Mouse (Mus musculus) cerebellum, adult 2 months (tissue): Measurements from ENCODE around the gene Wdhd1.

Source experiments
- CTCF ChIP-seq: fragments of 200-500 bp; IDR thresholded peaks from 2 replicates; pipeline ENCODE4 v1.5.1; 2011; ENCODE audit warnings: low read depth, mild to moderate bottlenecking, control low read depth, low read length, moderate library complexity, borderline replicate concordance; ENCODE audit not compliant: insufficient read depth
- POLR2A ChIP-seq: fragments of 200-500 bp; IDR thresholded peaks from 2 replicates; pipeline ENCODE4 v1.6.1; 2011; ENCODE audit warnings: low read length, control low read depth, borderline replicate concordance; ENCODE audit not compliant: insufficient read depth

DNA sequence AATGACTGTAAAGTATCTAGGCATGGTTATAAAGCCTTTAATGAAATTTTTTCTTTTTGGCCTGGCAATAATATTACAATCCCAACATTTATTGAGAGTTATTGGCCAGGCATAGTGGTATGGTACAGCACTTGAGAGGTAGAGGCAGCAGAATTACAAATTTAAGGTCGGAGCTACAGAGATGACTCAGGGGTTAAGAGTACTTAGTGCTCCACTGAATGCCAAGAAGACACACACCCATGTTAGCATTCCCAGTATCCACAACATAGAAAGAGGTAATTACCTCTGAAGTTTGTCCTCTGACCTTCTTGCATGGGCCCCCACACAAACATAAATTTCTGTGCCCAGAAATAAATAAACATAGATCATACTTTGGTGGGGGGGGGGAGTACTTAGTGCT, 32.4 kb upstream of the Wdhd1 start:
- TF ChIP-seq CTCF (no peak), POLR2A (no peak)
